Mouse (Mus musculus): ENCODE measurements at regions not wholly inside any gene's neighbourhood (a gene's known extent, or its start where the extent isn't known, plus 50 kb on each side); places are given as distances from the start of the nearest gene placed in this dataset.

DNA sequence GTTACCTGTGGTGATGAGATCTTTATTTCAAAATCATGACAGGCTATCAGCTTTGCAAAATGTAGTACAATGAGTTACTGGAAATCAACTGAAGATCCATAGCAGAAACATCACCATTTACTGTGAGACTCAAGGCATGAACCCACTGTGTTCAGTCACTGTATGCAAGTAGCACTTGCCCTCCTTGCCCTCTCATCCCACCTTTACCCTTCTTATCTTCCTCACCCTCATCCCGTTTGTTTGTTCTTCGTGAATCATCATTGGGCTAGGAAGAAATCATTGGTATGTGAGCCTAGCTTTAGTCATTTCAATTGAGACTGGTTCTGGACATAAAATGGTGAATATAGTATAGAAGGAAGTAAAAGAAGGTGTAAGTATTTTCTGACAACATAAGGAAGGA, 223.6 kb downstream of the Gm5447 start:
- TF ChIP-seq POLR2A (IDR thresholded peaks at IDR 0.05; ENCODE audit: low read depth, low read length) (no peak), CTCF (IDR thresholded peaks at IDR 0.05; ENCODE audit: extremely low read depth, insufficient read length, insufficient replicate concordance, low read depth, low read length) (no peak)

All from small intestine, adult 2 months (tissue).